Mouse (Mus musculus): Measurements from ENCODE around the gene Cym.

DNA sequence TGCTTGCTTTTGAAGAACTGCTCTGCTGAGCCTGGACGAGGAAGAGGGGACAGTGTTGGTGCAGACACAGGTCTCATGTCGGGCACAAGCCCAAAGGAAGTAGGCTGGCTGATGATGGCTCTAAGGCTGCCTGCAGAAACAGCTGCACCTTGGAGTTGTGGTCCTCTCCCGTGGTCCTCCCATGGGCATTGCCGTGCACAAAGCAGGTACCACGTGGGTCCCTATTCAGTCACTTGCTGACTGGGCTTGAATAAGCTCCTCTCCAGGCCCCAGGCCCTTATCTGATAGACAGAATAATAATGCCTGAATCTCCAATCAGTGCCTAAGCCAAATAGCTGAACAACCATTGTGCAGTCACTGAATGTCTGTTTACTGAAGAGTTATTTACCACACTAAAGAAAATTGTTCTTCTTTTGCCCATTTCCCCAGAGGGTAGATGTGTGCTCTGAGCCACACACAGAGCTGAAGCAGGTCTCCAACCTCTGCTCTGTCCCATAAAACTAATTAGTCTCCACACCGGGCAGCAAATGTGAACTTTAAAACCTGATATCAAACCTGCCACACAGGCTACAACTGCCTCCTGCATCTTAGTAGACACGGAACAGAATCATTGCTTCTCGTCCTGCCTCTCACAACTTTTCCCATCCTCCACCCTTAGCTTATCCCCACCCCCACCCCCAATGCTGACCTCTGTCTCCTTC, 5.0 kb downstream of the Cym start:
- TF ChIP-seq CTCF (IDR thresholded peaks at IDR 0.05; ENCODE audit: low read depth) (no peak), EP300 (IDR thresholded peaks at IDR 0.05; ENCODE audit: low read depth) (no peak)

Data from heart, postnatal 0 days (tissue).